Mouse (Mus musculus) spleen, adult 2 months (tissue): ENCODE measurements around the gene Pbrm1. TPM values are rescaled to one million over a fixed set of nuclear protein-coding genes. Genes with fewer than 3 reads are reported as not detected.
A peak's percentile ranks its signal among the peaks of the same experiment; 100 is the strongest.

Experiments used
- DNase-seq, 2 experiments: peaks; one replicate each; pipeline versions ENCODE4 v3.0.0 to v3.0.0-alpha.2; 2012 to 2021; ENCODE audit warnings: low spot score in 2 of 2, low read depth in 1 of 2
- H3K27ac ChIP-seq: fragments of 200-500 bp; 2 replicates; pipeline ENCODE4 v1.5.1; 2012; ENCODE audit warnings: low read length, inconsistent platforms; ENCODE audit not compliant: insufficient read depth
- H3K27me3 ChIP-seq: fragments of 200-500 bp; 2 replicates; pipeline ENCODE4 v1.6.1; 2012; ENCODE audit warnings: mild to moderate bottlenecking, moderate library complexity, low read length, inconsistent platforms; ENCODE audit not compliant: control insufficient read depth, insufficient read depth
- H3K36me3 ChIP-seq: fragments of 200-500 bp; 2 replicates; pipeline ENCODE4 v1.6.1; 2012; ENCODE audit warnings: mild to moderate bottlenecking, low read length, inconsistent platforms; ENCODE audit not compliant: control insufficient read depth, insufficient read depth
- H3K4me1 ChIP-seq: fragments of 200-500 bp; 2 replicates; pipeline ENCODE4 v1.6.1; 2011; ENCODE audit warnings: inconsistent platforms; ENCODE audit not compliant: control insufficient read depth, insufficient read depth, insufficient read length
- H3K4me3 ChIP-seq: fragments of 200-500 bp; 2 replicates; pipeline ENCODE4 v1.5.1; 2011; ENCODE audit warnings: mild to moderate bottlenecking, inconsistent platforms; ENCODE audit not compliant: insufficient read depth, insufficient read length; ENCODE audit errors: extremely low read depth
- CTCF ChIP-seq: fragments of 200-500 bp; IDR thresholded peaks from 2 replicates; pipeline ENCODE4 v1.5.1; 2011; ENCODE audit warnings: mild to moderate bottlenecking, inconsistent platforms; ENCODE audit not compliant: insufficient read depth, insufficient read length, insufficient replicate concordance; ENCODE audit errors: extremely low read depth
- POLR2A ChIP-seq: fragments of 200-500 bp; IDR thresholded peaks from 2 replicates; pipeline ENCODE4 v1.6.1; 2011; ENCODE audit warnings: low read depth, low read length, inconsistent platforms
- WGBS: fragments of 180-500 bp; shearing (Covaris S2); methylation state at CpG from one replicate; pipeline ENCODE4 v1.1.7; 2018; 5-methylcytosine and 5-hydroxymethylcytosine counted together
- polyA plus RNA-seq: library from polyadenylated mRNA; depleted of rRNA; stranded (reverse); fragments of >200 nt; gene quantifications from 2 replicates; pipeline ENCODE4 v1.2.3, GENCODE M21; 2012

Pbrm1 gene
- polyA plus RNA-seq, 1 experiment: 9.2 TPM

- H3K4me3 ChIP-seq: peak within 1 kb of the TSS; percentile 93
- H3K27ac ChIP-seq: peak within 1 kb of the TSS; percentile 95
- no peaks in the 10 kb centered on the region for H3K27me3 ChIP-seq
- 0 out of 2 replicates have a peak, but pooled peaks cover 1% of the 10 kb centered on the region for H3K36me3 ChIP-seq
- H3K4me1 ChIP-seq: peaks cover 2% of the 10 kb centered on the region; the same call in 1 of the 2 replicates
- TF ChIP-seq CTCF (no peak), POLR2A (peak; percentile 57; the same call in 1 of the 2 replicates)
- DNase-seq: peak; percentile 67 to 85
- WGBS: under 1% methylated on average over 78 of the region's 84 CpGs
Measured at GRCm38 (mm10) chr14:31001307-31002205, 17.4 kb upstream of the Pbrm1 start, which contains the start of the genes Glt8d1 and Spcs1. Glt8d1 (plus strand) TSS chr14:31001400. Spcs1 (minus strand) TSS chr14:31001672.

- Histone ChIP-seq H3K4me1 (peaks cover 2% of the 10 kb centered on the region; the same call in 1 of the 2 replicates), H3K27ac (no peak overlapping the region), H3K36me3 (0 out of 2 replicates have a peak, but pooled peaks cover 3% of the 10 kb centered on the region), H3K27me3 (no peaks in the 10 kb centered on the region), H3K4me3 (no peak overlapping the region)
- 66% methylated on average over 2 of the region's 2 CpGs for WGBS
- no peak for DNase-seq
- TF ChIP-seq CTCF (no peak), POLR2A (no peak)
Measured at GRCm38 (mm10) chr14:31004527-31004926, 14.4 kb upstream of the Pbrm1 start.

GRCm38 (mm10) chr14:31006779-31007178 lies 12.2 kb upstream of the Pbrm1 start:
- no peak overlapping the region for H3K4me3 ChIP-seq
- no peaks in the 10 kb centered on the region for H3K27me3 ChIP-seq
- no peak for DNase-seq
- 80% methylated on average over 5 of the region's 5 CpGs for WGBS
- no peak overlapping the region for H3K27ac ChIP-seq
- H3K36me3 ChIP-seq: peaks cover 14% of the 10 kb centered on the region
- TF ChIP-seq CTCF (no peak), POLR2A (no peak)
- no peaks in the 10 kb centered on the region for H3K4me1 ChIP-seq

DNA sequence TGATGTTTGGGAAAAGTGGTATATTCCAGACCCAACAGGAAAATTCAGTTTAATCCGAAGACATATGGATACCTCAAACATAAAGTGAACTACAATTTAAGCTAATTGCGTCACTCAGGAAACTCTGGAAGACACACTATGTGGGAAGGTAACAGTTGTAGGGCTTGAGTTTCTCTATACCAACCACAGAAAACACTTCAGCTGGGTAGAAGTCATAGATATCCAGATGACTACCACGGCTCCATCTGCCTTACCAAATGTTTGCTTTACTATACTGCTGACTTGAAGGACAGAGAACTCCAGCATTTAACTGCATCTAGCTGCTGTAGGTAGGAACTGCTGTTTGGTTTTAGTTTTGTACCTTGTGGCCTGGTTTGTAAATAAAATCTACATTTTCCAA lies 7.3 kb upstream of the Pbrm1 start:
- no peaks in the 10 kb centered on the region for H3K4me1 ChIP-seq
- no peak overlapping the region for H3K27ac ChIP-seq
- no peaks in the 10 kb centered on the region for H3K27me3 ChIP-seq
- no peak overlapping the region for H3K4me3 ChIP-seq
- H3K36me3 ChIP-seq: peaks cover 46% of the 10 kb centered on the region
- no peak for DNase-seq
- WGBS: 94% methylated on average over 3 of the region's 3 CpGs
- TF ChIP-seq CTCF (no peak), POLR2A (no peak)

DNA sequence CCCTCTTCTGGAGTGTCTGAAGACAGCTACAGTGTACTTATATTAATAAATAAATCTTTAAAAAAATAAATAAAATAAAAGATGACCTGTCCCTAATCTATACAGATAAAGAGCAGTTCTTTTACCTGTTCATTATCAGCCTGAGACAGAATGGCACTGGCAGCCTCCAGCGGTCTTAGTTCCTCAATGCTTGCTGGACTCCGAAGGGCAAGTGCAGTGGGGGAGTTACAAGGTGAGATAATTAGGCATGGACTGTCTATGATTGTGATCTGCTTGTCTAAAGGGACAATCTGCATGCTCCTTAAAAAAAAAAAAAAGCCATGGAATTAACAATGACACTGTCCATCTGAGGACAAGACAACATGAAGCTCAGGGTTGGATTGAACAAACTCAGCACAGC lies 5.0 kb upstream of the Pbrm1 start:
- H3K36me3 ChIP-seq: peaks cover 49% of the 10 kb centered on the region
- 91% methylated on average over 2 of the region's 2 CpGs for WGBS
- no peak overlapping the region for H3K4me3 ChIP-seq
- H3K27me3 ChIP-seq: no peaks in the 10 kb centered on the region
- no peak overlapping the region for H3K27ac ChIP-seq
- no peak for DNase-seq
- no peak for TF ChIP-seq CTCF
- H3K4me1 ChIP-seq: peaks cover 2% of the 10 kb centered on the region; the same call in 1 of the 2 replicates

GRCm38 (mm10) chr14:31016063-31016462 lies 2.9 kb upstream of the Pbrm1 start:
- H3K27ac ChIP-seq: no peak overlapping the region
- TF ChIP-seq POLR2A: no peak
- TF ChIP-seq CTCF: no peak
- peaks cover 2% of the 10 kb centered on the region for H3K4me1 ChIP-seq
- DNase-seq: no peak
- peaks cover 38% of the 10 kb centered on the region for H3K36me3 ChIP-seq
- no peak overlapping the region for H3K4me3 ChIP-seq
- WGBS: 65% methylated on average over 1 of the region's 1 CpGs
- H3K27me3 ChIP-seq: no peaks in the 10 kb centered on the region
